Mouse (Mus musculus) limb, embryonic 11.5 days (tissue): Measurements from ENCODE around the gene Oscar. TPM values are rescaled to one million over a fixed set of nuclear protein-coding genes. Genes with fewer than 3 reads are reported as not detected.
"Not testable (repeated sequence)": the region's sequence is repeated elsewhere in the genome, so short reads cannot be mapped to it uniquely, and the experiment has no call there.

Experiments used
- ATAC-seq: fragments of 200-750 bp; cut with Nextera tagmentation; 2 replicates; pipeline ENCODE4 v1.8.0; 2017; ENCODE audit warnings: low read depth; ENCODE audit not compliant: insufficient number of reproducible peaks, low FRiP score, low TSS enrichment
- DNase-seq: peaks from one replicate; pipeline ENCODE4 v3.0.0-alpha.2; 2015; ENCODE audit warnings: low spot score
- H3K27ac ChIP-seq: fragments of 300-500 bp; sonication (generic); replicated peaks from 2 replicates; pipeline ENCODE4 v1.5.1; 2014; ENCODE audit warnings: low read depth, mild to moderate bottlenecking, low read length
- H3K27me3 ChIP-seq: fragments of 300-500 bp; sonication (generic); 2 replicates; pipeline ENCODE4 v1.6.1; 2014; ENCODE audit warnings: mild to moderate bottlenecking, low read length, mixed read lengths; ENCODE audit not compliant: control insufficient read depth, insufficient read depth
- H3K36me3 ChIP-seq: fragments of 300-500 bp; sonication (generic); 2 replicates; pipeline ENCODE4 v1.6.1; 2014; ENCODE audit warnings: mild to moderate bottlenecking, low read length, moderate library complexity, mixed read lengths; ENCODE audit not compliant: control insufficient read depth, insufficient read depth
- H3K4me1 ChIP-seq: fragments of 300-500 bp; sonication (generic); 2 replicates; pipeline ENCODE4 v1.6.1; 2014; ENCODE audit warnings: low read length, mixed read lengths; ENCODE audit not compliant: control insufficient read depth, insufficient read depth
- H3K4me2 ChIP-seq: fragments of 300-500 bp; sonication (generic); 2 replicates; pipeline ENCODE4 v1.6.1; 2014; ENCODE audit warnings: low read depth, mild to moderate bottlenecking, moderate library complexity; ENCODE audit not compliant: severe bottlenecking
- H3K4me3 ChIP-seq: fragments of 300-500 bp; sonication (generic); 2 replicates; pipeline ENCODE4 v1.5.1; 2014; ENCODE audit warnings: low read depth, low read length
- H3K9ac ChIP-seq: fragments of 300-500 bp; sonication (generic); 2 replicates; pipeline ENCODE4 v1.6.1; 2014; ENCODE audit warnings: mild to moderate bottlenecking, low read length
- H3K9me3 ChIP-seq: fragments of 300-500 bp; sonication (generic); 2 replicates; pipeline ENCODE4 v1.6.1; 2016; ENCODE audit warnings: low read length; ENCODE audit not compliant: control insufficient read depth
- WGBS: fragments of 180-500 bp; shearing (Covaris S2); extraction: QIAGEN DNeasy Blood & Tissue Kit; methylation state at CpG from one replicate; pipeline ENCODE4 v1.1.7; 2014; 5-methylcytosine and 5-hydroxymethylcytosine counted together
- polyA plus RNA-seq: library from polyadenylated mRNA; unstranded; fragments of >200 nt; fragmentation: Nextera tagmentation; extraction: Ambion mirVana; gene quantifications from 2 replicates; pipeline ENCODE4 v1.2.1, GENCODE M21; 2014

Gene Oscar
- polyA plus RNA-seq, 1 experiment from 2014 or later = 0.29 TPM

DNA sequence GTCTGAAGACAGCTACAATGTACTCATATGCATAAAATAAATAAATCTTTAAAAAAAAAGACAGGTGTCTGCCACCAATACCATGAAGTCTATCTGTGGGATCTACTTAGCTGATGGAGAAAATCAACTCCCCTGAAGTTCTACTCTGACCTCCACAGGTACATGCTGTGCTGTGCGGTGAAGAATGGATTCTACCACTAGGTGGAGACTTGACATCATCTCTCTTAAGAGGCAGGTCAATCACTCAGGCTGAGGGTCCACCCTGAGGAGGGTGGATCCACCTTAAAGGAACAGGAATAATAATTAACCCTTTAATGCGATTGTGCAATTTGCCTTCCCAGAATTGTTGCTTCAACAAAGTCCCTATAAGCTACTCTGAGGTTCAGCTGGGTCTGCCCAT, 9.2 kb downstream of the Oscar start:
- WGBS = 23% methylated on average over 2 of the region's 2 CpGs
- Histone ChIP-seq H3K4me2 (no peak overlapping the region), H3K9me3 (no peaks in the 10 kb centered on the region), H3K4me3 (no peak overlapping the region), H3K4me1 (no peaks in the 10 kb centered on the region), H3K27me3 (no peaks in the 10 kb centered on the region), H3K27ac (no peak overlapping the region), H3K36me3 (no peaks in the 10 kb centered on the region), H3K9ac (no peak overlapping the region)
- DNase-seq (no peak), ATAC-seq (no peak)

DNA sequence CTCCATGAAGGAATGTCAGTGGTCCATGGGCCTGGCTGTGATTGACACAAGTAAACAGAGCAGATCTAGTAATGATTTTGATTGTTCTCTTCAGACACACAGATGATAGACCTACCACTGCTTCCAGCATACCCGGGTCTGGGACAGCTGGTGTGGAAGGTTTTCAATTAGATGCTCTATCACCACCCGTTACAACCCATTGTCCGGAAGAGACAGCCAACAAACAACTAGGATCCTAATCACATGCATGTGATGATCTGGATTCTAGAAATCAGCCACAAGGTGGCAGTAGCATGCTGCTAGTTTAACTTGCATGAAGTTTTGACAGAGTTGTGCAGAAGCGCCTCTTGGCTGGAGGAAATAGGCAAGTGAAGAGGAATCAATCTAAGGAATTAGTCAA, 14.8 kb downstream of the Oscar start:
- H3K36me3 ChIP-seq = no peaks in the 10 kb centered on the region
- DNase-seq (peak; percentile 72), ATAC-seq (no peak)
- H3K4me1 ChIP-seq = no peaks in the 10 kb centered on the region
- 12% methylated on average over 4 of the region's 4 CpGs for WGBS
- no peaks in the 10 kb centered on the region for H3K9me3 ChIP-seq
- H3K27ac ChIP-seq = no peak overlapping the region
- H3K4me2 ChIP-seq = no peak overlapping the region
- H3K9ac ChIP-seq = no peak overlapping the region
- no peak overlapping the region for H3K4me3 ChIP-seq
- H3K27me3 ChIP-seq = no peaks in the 10 kb centered on the region

DNA sequence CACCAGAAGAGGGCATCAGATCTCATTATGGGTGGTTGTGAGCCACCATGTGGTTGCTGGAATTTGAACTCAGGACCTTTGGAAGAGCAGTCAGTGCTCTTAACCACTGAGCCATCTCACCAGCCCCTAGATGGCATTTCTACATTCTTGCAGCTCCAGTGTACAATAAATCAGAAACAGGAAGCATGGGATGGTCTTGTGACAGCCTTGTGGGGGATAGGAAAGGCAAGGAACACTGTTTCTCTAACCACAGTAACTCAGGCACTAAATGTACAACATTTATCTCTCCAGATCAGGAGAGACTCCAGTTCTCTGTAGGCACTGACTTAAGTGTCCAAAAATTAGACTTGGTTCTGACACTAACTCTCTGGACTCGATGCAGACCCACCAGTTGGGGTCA, 18.2 kb downstream of the Oscar start:
- H3K4me2 ChIP-seq, DNase-seq, H3K9ac ChIP-seq, H3K4me1 ChIP-seq, H3K27me3 ChIP-seq, H3K9me3 ChIP-seq, H3K36me3 ChIP-seq, H3K27ac ChIP-seq, ATAC-seq, H3K4me3 ChIP-seq: not testable (repeated sequence)
- WGBS = 60% methylated on average over 1 of the region's 1 CpGs

DNA sequence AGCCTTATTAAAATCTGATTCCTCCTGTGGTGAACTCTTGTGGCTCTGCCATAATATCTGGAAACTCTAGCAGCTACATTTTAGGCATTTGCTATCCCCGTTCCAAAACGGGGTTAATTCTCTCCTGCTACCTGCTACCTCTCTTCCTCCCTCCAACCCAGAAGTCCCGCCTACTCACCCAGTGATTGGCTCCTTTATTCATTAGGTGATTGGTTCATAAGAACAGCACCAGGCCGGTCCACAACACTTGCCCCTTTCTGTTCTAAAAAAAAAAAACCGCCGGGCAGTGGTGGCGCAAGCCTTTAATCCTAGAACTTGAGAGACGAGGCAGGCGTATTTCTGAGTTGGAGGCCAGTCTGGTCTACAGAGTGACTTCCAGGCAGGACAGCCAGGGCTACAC, 20.8 kb downstream of the Oscar start:
- Histone ChIP-seq H3K27ac (no peak overlapping the region), H3K4me1 (no peaks in the 10 kb centered on the region), H3K9me3 (no peaks in the 10 kb centered on the region), H3K4me2 (no peak overlapping the region), H3K27me3 (no peaks in the 10 kb centered on the region), H3K4me3 (no peak overlapping the region), H3K9ac (no peak overlapping the region), H3K36me3 (no peaks in the 10 kb centered on the region)
- WGBS = 13% methylated on average over 9 of the region's 9 CpGs
- ATAC-seq (no peak), DNase-seq (no peak)

DNA sequence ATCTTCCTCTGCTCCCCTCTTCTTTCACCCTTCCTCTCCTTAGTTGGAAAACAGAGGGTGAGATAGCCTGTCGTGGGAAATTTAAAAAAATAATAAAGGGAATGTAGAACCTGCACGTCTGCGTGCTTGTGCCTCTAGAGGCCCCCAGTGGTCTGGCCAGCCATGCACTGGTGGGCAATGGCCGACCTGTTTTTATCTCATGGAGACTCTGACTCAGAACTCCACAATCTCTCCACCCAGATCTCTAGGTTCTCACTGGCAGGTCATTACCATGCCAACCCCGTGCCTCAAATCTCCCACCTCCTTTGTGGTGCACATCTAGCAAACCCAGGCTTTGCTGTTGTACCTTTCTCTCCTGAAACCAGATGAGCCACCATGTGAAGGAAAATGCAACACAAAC, 21.3 kb downstream of the Oscar start:
- Histone ChIP-seq H3K36me3 (no peaks in the 10 kb centered on the region), H3K9ac (no peak overlapping the region), H3K4me1 (no peaks in the 10 kb centered on the region), H3K4me2 (no peak overlapping the region), H3K27ac (no peak overlapping the region), H3K27me3 (no peaks in the 10 kb centered on the region), H3K9me3 (no peaks in the 10 kb centered on the region), H3K4me3 (no peak overlapping the region)
- ATAC-seq (no peak), DNase-seq (no peak)
- 17% methylated on average over 5 of the region's 5 CpGs for WGBS

DNA sequence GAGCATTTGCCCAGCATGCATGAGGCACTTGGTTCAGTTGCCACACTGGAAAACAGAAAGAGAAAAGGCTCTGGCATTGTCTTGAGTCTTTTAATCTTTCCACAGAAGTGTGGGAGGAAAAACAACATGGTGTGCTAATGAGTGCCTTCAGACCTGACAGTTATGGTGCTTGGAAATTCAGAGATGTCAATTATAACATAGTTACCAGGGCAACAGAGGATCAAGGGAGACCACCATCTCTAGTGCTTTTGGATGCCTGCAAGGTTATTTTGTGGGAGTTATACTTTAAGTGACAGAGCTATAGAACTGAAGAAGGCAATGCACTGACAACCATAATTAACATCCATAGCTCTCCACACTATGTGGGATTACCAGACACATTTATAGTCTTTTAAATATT, 22.1 kb downstream of the Oscar start:
- no peak overlapping the region for H3K27ac ChIP-seq
- no peak overlapping the region for H3K4me2 ChIP-seq
- no peak overlapping the region for H3K4me3 ChIP-seq

DNA sequence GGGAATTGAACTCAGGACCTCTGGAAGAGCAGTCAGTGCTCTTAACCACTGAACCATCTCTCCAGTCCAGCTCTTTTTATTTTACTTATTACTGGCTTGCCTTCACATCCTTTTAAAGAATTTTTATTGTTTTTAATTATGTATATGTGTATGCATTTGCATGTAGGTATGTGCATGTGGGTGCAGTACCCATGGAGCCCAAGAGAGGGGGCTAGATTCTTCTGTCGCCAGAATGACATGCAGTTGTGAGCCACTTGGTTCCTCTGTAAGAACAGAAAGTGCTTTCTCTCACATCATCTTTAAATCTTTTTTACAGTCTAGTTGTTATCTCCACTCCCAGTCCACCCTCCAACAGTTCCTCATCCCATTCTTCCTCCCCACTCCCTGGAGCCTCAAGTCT, 24.4 kb downstream of the Oscar start:
- no peak overlapping the region for H3K27ac ChIP-seq
- ATAC-seq = no peak
- 73% methylated on average over 1 of the region's 1 CpGs for WGBS

More for the DNA sequence above, 22.1 kb downstream of the Oscar start:
- Histone ChIP-seq H3K9ac (no peak overlapping the region), H3K9me3 (no peaks in the 10 kb centered on the region), H3K36me3 (no peaks in the 10 kb centered on the region), H3K27me3 (no peaks in the 10 kb centered on the region), H3K4me1 (no peaks in the 10 kb centered on the region)
- DNase-seq (no peak), ATAC-seq (no peak)

DNA sequence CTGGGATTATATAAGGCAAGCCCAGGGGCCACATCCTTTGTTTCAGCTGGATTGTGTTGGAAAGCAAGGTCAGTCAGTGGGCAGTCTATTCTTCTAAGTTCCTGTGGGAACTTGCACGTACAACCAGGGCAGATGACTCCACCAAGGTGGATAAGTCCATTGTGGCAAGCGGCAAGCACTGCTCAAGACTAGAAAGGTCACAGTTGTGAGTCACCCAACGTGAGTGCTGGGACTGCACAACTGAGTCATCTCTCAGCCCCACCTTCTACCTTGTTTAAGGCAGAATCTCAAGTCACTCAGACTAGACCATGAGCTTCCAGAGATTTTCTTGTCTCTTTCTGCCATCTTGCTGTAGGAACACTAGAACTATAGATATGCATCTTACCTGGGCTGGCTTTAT, 25.4 kb downstream of the Oscar start:
- Histone ChIP-seq H3K4me1 (no peaks in the 10 kb centered on the region), H3K4me2 (no peak overlapping the region), H3K27ac (no peak overlapping the region), H3K9me3 (no peaks in the 10 kb centered on the region), H3K36me3 (no peaks in the 10 kb centered on the region), H3K27me3 (no peaks in the 10 kb centered on the region), H3K9ac (no peak overlapping the region), H3K4me3 (no peak overlapping the region)
- WGBS = 83% methylated on average over 3 of the region's 3 CpGs
- DNase-seq (no peak), ATAC-seq (no peak)

More for the DNA sequence above, 24.4 kb downstream of the Oscar start:
- Histone ChIP-seq H3K4me3 (no peak overlapping the region), H3K9ac (no peak overlapping the region), H3K36me3 (no peaks in the 10 kb centered on the region), H3K4me1 (no peaks in the 10 kb centered on the region), H3K4me2 (no peak overlapping the region), H3K27me3 (no peaks in the 10 kb centered on the region), H3K9me3 (no peaks in the 10 kb centered on the region)
- DNase-seq = no peak

DNA sequence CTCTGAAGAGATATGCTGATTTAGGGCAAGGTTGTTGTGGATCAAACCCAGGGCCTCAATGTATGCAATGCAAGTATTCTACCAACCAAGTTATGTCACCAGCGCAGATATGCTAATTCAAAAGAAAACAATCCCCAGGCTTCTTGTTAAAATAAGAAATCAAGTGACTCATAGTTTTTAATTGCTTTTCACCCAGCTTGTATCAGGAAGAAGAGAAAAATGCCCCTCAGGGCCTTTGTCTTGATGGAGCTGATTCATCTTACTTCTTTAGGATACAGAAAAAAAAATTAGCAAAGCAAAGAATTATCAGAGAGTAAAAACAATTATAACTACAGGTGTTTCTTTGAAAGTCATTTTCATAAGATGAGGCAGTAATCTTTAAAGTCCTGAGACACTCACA, 28.7 kb downstream of the Oscar start:
- no peaks in the 10 kb centered on the region for H3K4me1 ChIP-seq
- H3K4me2 ChIP-seq = no peak overlapping the region
- DNase-seq (no peak), ATAC-seq (no peak)
- no peak overlapping the region for H3K9ac ChIP-seq
- no peak overlapping the region for H3K4me3 ChIP-seq
- no peaks in the 10 kb centered on the region for H3K36me3 ChIP-seq
- no peaks in the 10 kb centered on the region for H3K27me3 ChIP-seq
- H3K27ac ChIP-seq = no peak overlapping the region
- H3K9me3 ChIP-seq = no peaks in the 10 kb centered on the region
- WGBS = 77% methylated on average over 1 of the region's 1 CpGs
